ENCODE assay signal across 9 mouse cellular contexts in genomic region chr4:62760748-62761604, GRCm38 (mm10).
DNase-seq lines count a peak whose midpoint lies in the region; ATAC-seq and TF ChIP-seq lines count a peak whose summit lies in the region.
"Had no signal": no experiment of that assay in that cellular context is flagged by ENCODE, and none has a peak within 500 bp of the region (broad histone marks: within the 10 kb centered on the region; RNA-seq: fewer than 3 reads in every experiment).

No protein-coding gene starts in this region.

- H3K4me1 ChIP-seq in heart, adult 2 months (ENCODE audit: control insufficient read depth, insufficient read depth, low read length) = peaks cover 10% of the 10 kb centered on the region
- peaks cover 30% of the 10 kb centered on the region for H3K4me1 ChIP-seq in heart, embryonic 15.5 days (replicated peaks)

- H3K9ac ChIP-seq in heart, adult 2 months (ENCODE audit: low read depth, low read length) = no peak overlapping the region
- H3K9ac ChIP-seq in heart, embryonic 15.5 days = no peak overlapping the region

- peak; percentile 44 to 53 for DNase-seq in heart, adult 2 months
- DNase-seq in heart, postnatal 36 days = no peak
- peak; percentile 62 for DNase-seq in NIH3T3 (ENCODE audit: low read depth)
- DNase-seq in lung, postnatal 10 days = peak; percentile 62
- DNase-seq in urinary bladder, postnatal 14 days (ENCODE audit: low spot score) = no peak
- no peak for DNase-seq in adrenal gland, postnatal 4 days (ENCODE audit: low spot score in 2 of 2)
- no peak for DNase-seq in spleen, adult 12 weeks (ENCODE audit: low spot score)

- no peak for ATAC-seq in heart, embryonic 15.5 days (replicated peaks; ENCODE audit: insufficient number of reproducible peaks, insufficient read depth, low FRiP score, low read depth)

- H3K79me2 ChIP-seq in heart, adult 2 months (replicated peaks; ENCODE audit: control insufficient read depth, insufficient read depth, low read length) = no peaks in the 10 kb centered on the region

- TF ChIP-seq CTCF in heart, adult 2 months (IDR thresholded peaks at IDR 0.05) = no peak

- no peak overlapping the region for H3K4me2 ChIP-seq in heart, embryonic 15.5 days

- WGBS in heart, adult 2 months = 50% methylated on average over 11 of the region's 11 CpGs
- 47% methylated on average over 11 of the region's 11 CpGs for WGBS in heart, embryonic 15.5 days

- H3K27me3 ChIP-seq in heart, adult 2 months (ENCODE audit: control insufficient read depth, insufficient read depth, low read length) = no peaks in the 10 kb centered on the region
- H3K27me3 ChIP-seq in heart, embryonic 15.5 days = peaks cover 13% of the 10 kb centered on the region; the same call in 1 of the 2 replicates

- TF ChIP-seq EP300 in heart, adult 2 months (IDR thresholded peaks at IDR 0.05; ENCODE audit: insufficient read depth, low read depth, low read length) = no peak

- no peaks in the 10 kb centered on the region for H3K36me3 ChIP-seq in heart, adult 2 months (ENCODE audit: control insufficient read depth, insufficient read depth, low read length)
- no peaks in the 10 kb centered on the region for H3K36me3 ChIP-seq in heart, embryonic 15.5 days

- no peak for TF ChIP-seq POLR2A in heart, adult 2 months (IDR thresholded peaks at IDR 0.05; ENCODE audit: insufficient read depth, low read depth, low read length)

- intact Hi-C loops in heart, adult 2 months (cut with DNase I) = loop anchor here (2.0 to 5.0 kb wide), 5 partner anchors 22 to 304 kb away; no protein-coding TSS in a partner anchor
- intact Hi-C loops in heart, postnatal 36 days (cut with DNase I) = loop anchor here (1.0 to 10.0 kb wide), 4 partner anchors 64 to 416 kb away; partner anchors contain the start of genes Cdc26 and Prpf4

- no peak overlapping the region for H3K27ac ChIP-seq in heart, adult 2 months
- H3K27ac ChIP-seq in heart, embryonic 15.5 days = peak overlapping the region; percentile 60

- no peak overlapping the region for H3K4me3 ChIP-seq in heart, adult 2 months
- H3K4me3 ChIP-seq in heart, embryonic 15.5 days = no peak overlapping the region
- H3K4me3 ChIP-seq: megakaryocyte, embryonic 14.5 days had no signal

- no peaks in the 10 kb centered on the region for H3K9me3 ChIP-seq in heart, embryonic 15.5 days (replicated peaks)
- H3K9me3 ChIP-seq: megakaryocyte, embryonic 14.5 days had no signal

Comparison
In these comparisons a context has a peak if more than half of its experiments do, and no peak if none do; other contexts are left out.
1. DNase-seq: peak in heart, adult 2 months (2 of 2), NIH3T3 (single experiment) and lung, postnatal 10 days (single experiment); none in heart, postnatal 36 days (0 of 2), urinary bladder, postnatal 14 days (single experiment), adrenal gland, postnatal 4 days (0 of 2) and spleen, adult 12 weeks (single experiment).